Mouse (Mus musculus) cerebellum, adult 2 months (tissue): ENCODE measurements around the gene Hist1h4h.

Experiments used
- CTCF ChIP-seq: fragments of 200-500 bp; IDR thresholded peaks from 2 replicates; pipeline ENCODE4 v1.5.1; 2011; ENCODE audit warnings: low read depth, mild to moderate bottlenecking, control low read depth, low read length, moderate library complexity, borderline replicate concordance; ENCODE audit not compliant: insufficient read depth
- POLR2A ChIP-seq: fragments of 200-500 bp; IDR thresholded peaks from 2 replicates; pipeline ENCODE4 v1.6.1; 2011; ENCODE audit warnings: low read length, control low read depth, borderline replicate concordance; ENCODE audit not compliant: insufficient read depth

GRCm38 (mm10) chr13:23576906-23577639 lies 46.2 kb downstream of the Hist1h4h start:
- TF ChIP-seq CTCF (no peak), POLR2A (no peak)
